Mouse (Mus musculus) small intestine, adult 2 months (tissue): ENCODE data around the gene Pgap1.

Source experiments
- CTCF ChIP-seq: fragments of 200-500 bp; IDR thresholded peaks from 2 replicates; pipeline ENCODE4 v1.5.1; 2012; ENCODE audit warnings: low read depth, mild to moderate bottlenecking, control low read depth, inconsistent platforms, low read length, moderate library complexity, mixed read lengths; ENCODE audit not compliant: insufficient replicate concordance, insufficient read length; ENCODE audit errors: extremely low read depth
- POLR2A ChIP-seq: fragments of 200-500 bp; IDR thresholded peaks from 2 replicates; pipeline ENCODE4 v1.6.1; 2012; ENCODE audit warnings: low read depth, mild to moderate bottlenecking, control low read depth, inconsistent platforms, low read length, moderate library complexity

GRCm38 (mm10) chr1:54523717-54524116 is 33.8 kb downstream of the Pgap1 start:
- TF ChIP-seq POLR2A (no peak), CTCF (no peak)
